Mouse (Mus musculus): ENCODE measurements around the gene Tanc1.

DNA sequence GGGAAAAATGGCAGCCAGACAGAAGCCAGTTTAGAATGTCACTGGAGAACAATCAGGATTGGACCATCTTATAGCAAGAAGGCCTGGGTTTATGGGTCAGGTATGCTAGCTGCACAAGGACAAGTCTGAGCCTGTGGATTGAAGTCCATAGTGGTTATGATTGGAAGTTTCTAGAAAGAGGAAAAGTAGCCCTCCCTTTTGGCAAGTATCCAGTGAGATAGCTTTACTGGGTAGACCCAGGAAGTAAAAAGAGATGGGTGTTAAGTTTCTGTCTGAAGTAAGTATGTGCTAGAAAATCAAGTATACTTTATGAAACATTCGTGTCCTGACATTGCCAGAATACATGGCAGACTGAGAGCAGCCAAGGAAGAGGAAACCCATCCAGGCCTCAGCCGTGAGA is 103.2 kb downstream of the Tanc1 start:
- TF ChIP-seq GATA1 (IDR thresholded peaks at IDR 0.05; ENCODE audit: low read length): no peak
- no peak for TF ChIP-seq TAL1 (IDR thresholded peaks at IDR 0.05; ENCODE audit: low read length)
